Mouse (Mus musculus): ENCODE results near the gene Lrrc75a.

The Lrrc75a gene

DNA sequence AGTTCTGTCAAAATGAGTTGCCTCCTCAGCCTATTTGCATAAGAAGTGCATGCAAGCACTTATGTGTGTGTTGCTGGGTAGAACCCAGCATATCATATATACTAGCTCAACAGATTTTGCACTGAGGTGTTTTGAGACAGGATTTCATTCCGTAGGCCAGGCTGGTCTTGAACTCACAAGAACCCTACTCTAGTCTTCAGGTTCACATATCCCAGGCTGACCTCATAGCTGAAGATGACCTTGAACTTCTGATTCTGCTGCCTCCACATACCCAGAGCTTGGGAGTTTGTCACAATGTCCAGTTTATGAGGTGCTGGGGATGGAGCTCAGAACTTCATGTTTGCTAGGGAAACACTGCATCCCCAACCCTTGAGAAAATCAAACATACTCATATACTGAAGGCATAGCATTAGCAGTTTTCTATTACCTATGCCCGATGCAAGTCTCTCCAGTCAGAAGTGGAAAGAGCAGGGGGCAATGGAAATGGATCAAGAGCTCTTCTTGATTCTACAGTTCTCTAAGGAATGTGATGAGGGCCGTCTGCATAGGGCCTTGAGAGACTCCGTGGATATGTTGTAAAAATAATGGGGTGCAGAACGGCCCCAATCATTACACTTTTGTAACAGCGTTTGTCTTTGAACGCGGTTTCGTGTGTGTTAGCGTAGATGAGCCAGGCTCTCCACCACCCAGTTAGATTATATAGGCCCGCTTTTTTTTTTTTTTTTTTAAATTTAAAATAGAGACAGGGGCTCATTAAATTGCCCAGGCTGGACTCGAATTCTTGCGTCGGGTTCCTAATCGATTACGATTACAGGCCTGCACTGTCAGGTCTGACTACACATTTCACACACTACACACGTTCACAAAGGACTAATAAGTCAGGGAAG, 46.3 kb downstream of the Lrrc75a start:
- DNase-seq (ENCODE audit: low read depth, low spot score), result peak; percentile 38

DNA sequence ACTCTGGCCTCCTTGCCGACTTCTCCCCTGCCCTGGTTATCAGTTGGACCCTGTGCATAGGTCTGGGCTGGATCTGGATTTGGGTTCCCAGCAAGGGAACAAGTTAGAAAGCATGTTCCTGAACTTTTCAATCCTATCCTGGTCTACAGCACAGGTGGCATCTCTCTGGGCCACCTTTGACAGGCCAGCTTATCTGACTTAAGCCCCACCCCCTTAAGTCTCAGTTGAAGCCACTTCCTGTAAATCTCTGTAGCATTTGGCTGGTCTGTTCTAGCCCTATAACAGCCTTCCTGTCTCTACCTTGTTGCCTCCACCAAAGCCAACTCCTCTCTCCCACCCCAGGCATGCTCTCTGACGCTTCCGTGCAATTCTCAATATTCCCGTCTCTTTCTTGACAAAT, 49.8 kb downstream of the Lrrc75a start:
- no peak for DNase-seq (ENCODE audit: low read depth, low spot score)

DNA sequence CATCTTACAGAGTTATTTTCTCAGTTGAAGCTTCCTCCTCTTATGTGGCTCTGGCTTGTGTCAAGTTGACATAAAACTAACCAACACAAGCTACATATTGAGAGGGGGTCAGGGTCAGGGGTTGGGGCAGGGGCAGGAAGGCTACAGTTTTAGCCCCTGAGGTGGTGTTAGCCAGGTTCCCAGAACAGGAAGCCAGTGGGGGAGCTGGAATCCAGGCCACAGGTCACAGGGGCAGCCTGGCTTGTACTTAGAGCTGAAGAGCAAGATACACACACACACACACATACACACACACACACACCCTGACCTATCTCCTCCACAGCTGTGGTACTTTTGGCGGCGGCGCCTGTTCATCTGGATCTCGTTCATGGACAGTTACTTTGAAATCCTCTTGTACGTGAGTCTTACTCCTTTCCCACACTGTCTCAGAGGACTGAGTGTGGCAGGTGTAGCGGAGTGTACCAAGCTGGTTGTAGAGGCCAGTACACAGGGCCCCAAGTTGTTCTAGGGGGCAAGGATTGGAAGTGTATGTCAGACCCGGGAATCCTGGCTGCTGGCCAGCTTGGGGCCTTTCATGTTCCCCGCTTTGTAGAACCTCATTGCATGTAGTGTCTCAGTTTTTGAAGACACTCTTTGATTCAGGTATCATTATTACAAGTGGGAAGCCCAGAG, 56.3 kb downstream of the Lrrc75a start:
- no peak for DNase-seq (ENCODE audit: low read depth, low spot score)

DNA sequence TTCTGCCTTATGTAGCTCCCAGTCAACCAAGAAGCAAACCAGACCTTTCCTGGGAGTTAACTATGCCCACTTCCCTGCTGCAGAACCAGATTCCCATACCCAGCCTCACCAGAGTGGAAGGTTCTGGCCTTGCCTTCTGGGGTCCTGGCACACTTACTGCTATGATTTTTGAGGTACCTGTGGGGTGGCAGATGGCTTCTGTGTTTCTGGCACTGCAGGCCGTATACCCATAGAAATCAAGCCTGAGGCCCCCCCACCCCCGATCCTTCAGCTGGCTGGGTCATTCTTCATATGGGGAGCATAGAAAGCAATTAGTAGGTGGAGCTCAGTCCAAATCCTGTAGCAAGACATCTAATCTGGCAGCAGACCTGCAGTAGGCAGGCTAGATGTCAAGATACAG, 57.3 kb downstream of the Lrrc75a start:
- no peak for DNase-seq (ENCODE audit: low read depth, low spot score)

DNA sequence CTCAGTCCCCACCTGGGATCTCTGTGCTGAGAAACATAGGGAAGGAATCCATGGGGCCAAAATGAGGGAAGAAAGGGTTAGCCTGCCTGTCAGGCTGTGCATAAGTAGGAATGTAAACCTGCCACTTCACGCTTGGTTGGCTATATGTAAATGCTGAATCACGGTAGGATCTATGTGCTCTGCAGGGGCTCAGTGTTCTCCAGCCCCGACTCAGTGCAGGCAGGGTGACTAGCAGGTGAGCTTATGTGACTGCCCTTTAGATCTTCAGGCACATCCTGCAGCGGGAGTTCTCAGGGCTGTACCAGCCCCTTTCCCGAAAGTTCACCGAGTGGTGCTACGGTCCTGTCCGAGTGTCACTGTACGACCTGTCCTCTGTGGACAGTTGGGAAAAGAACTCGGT, 58.9 kb downstream of the Lrrc75a start:
- DNase-seq (ENCODE audit: low read depth, low spot score), result no peak

DNA sequence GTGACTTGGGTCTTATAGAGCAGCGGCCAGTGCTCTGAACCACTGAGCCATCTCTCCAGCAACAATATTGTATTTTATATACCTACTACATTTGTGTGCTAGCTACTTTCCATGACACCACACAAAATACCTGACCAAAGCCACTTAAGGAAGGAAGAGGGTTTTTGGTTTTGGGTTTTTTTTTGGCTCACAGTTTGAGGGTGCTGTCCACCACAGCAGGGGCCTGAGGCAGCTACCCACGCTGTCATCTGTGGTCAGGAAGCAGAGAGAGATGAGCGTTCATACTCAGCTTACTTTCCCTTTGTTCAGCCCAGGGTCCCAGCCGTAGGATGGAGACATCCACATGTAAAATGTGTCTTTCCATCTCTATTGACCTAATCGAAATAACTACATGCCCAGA, 61.3 kb downstream of the Lrrc75a start:
- no peak for DNase-seq (ENCODE audit: low read depth, low spot score)

DNA sequence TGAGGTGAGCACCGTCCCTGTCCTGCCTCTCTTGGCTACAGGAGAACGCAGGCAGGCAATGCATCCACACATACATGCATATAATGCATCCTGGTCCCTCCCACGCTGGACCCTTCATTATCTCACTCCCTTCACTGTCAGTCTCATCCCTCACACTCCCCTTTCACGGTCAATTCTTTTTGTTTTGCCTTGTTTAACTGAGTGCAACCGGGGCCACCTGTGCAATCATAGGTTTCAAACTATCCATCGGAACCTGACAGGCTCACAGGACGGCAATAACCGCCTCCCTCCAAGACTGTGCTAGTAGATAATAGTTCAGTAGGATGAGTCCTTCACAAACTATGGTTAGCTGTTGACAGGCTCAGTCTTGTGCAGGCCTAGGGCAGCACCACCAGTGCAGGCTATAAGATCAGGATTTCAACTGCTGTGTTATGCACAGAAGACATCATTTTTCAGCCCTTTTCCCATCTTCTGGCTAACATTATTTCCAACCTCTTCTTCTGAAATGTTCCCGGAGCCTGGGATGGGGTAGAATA, 63.6 kb downstream of the Lrrc75a start:
- DNase-seq (ENCODE audit: low read depth, low spot score), result no peak

DNA sequence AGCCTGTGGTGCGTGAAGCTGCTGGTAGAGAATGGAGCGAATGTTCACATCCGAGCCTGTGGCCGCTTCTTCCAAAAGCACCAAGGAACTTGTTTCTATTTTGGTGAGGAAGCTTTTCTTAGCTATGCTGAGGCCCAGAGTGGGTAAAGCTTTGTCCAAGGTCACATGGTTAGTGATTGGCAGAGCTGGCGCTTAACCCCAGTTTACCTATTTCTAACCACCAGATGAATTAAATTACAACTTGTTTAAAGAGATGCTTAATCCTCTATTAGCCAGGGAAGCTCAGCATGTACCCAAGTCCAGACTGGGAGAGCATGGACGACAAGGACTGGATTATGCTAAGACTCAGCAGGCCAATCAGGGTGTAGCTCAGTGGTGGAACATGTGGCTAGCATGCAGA, 65.3 kb downstream of the Lrrc75a start:
- no peak for DNase-seq (ENCODE audit: low read depth, low spot score)

DNA sequence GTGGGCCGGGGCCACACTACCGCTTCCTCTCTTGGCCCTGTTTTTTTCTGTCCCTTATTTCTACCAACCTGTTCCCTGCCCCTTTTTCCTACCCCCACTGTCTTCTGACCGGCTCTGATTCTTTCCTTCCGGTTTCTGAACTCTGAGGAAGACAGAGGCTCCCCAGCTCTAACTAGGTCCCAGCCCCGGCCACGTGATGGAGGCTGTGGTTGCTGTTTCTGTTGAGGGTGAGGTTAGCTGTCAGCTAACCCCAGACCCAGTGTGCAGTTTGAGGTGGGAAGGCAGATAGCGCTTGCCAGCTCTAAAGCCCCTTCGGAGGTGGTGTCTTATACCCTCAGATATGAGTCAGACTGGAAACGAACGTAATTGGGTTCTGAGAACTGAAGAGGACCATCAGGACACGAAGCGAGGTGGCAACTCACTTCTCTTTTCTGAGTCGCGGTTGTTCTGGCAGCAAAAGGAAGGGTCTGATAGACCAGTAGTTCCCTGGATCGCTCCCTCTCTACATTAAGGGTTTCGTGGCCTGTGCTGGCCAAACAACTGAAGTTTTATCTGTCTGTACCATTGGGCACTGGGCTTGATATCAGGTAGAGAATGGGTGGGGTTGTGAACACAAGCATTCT, 71.7 kb downstream of the Lrrc75a start:
- DNase-seq (ENCODE audit: low read depth, low spot score), result no peak

DNA sequence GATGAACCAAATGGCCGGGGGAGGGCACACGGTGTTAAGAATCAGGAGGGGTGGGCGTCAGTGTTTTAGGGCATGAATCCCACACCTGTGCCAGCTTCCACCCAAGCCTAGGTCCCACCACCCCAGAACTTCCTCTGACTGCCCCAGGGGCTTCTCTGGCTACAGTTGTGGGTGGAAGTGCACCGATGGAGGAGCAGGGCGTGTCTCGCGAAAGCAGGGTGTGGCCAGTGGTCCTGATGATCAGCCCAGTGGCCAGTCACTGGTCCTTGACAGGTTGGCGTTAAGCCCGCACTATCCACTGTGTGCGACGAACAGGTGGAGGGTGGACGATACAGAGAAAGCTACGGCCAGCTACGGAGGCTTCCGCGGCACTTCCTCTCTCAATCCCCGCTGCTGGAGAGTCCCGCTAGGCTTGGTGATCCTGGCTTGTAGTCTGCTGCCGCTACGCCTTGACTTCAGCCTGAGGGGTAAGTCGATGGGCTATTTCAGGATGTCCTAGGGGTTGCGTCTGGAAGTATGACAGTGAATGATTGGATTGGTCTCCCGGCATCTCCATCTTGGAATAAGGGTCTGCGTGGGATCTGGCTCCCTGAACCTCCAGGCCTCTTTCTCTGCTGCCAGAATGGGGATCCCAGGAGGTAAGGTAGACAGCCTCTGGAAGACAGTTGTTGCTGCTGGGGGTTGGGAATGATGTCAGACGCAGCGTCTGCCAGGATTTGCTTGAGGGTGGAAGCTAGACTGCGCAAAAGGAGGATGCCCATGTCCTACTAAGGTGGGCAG, 72.5 kb downstream of the Lrrc75a start:
- DNase-seq (ENCODE audit: low read depth, low spot score), result peak; percentile 51

DNA sequence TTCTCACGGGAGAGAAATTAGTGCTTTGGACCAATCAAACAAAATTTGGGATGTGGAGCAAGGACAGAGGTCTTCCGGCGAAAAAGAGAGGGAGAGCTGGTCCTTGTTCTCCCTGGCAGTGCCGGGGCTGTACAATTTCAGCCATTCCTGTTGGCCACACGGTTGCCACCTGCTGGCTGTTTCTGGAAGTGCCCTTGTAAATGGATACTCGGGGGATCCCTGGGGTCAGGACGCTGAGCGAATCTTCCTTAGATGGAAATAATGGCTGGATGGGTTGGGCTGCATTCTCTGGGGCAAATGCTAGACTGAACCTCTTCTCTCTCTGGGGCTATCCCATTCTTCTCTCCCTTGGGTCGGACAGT, 73.0 kb downstream of the Lrrc75a start:
- DNase-seq (ENCODE audit: low read depth, low spot score), result peak; percentile 64

DNA sequence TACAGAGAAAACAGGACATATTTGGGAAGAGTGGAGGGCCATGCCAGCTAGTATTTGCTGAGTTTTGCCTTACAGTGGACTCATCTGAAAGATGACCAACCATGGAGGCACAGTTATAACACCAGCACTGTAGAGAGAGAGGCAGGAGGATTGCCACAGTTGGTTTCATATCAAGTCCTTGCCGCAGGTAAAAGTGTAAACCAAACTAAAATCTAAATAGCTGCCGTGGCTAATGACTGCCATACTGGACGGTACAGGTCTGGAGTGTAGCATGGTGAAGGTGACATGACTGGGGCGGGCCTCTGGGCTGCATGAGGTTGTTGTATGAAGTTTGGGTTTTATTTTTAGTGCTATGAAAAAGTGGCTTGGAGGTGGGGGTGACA, 73.6 kb downstream of the Lrrc75a start:
- DNase-seq (ENCODE audit: low read depth, low spot score), result no peak

DNA sequence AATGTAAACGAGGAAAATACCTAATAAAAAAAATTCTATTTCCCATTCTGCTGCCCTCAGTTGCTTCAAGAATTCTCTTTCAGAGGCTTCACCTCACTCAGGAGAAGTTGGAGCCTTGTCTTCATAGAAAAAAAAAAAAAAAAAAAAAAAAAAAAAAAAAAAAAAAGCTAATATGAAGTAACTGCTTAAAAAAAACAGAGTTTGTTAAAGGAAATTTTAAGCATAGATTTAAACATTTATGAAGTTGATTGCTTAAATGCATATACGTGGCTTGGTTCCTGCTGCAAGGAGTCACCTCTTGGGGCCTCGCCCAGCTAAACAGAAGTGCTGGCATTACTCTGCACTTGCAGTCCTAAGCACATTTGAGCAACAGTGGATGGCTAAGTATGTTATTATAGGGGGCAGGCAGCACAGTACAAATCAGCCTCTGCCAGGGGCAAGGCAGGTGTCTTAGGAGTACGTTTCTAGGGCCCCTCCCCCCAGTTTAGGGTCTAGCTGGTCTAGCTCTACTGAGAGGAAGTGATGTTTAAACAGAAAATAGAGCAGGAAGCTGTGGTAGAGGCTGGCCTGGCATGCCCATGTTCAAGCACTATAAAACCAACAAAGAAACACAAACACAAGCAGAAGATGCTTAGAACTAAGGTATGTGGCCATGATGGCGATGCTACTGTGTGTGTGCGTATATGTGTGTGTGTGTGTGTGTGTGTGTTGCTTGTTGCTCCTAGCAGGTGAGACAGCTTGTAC, 74.2 kb downstream of the Lrrc75a start, which contains the start of gene Trpv2:
Trpv2 (plus strand) TSS at position 528 of the 744 bp plus-strand sequence.
- no peak for DNase-seq (ENCODE audit: low read depth, low spot score)

DNA sequence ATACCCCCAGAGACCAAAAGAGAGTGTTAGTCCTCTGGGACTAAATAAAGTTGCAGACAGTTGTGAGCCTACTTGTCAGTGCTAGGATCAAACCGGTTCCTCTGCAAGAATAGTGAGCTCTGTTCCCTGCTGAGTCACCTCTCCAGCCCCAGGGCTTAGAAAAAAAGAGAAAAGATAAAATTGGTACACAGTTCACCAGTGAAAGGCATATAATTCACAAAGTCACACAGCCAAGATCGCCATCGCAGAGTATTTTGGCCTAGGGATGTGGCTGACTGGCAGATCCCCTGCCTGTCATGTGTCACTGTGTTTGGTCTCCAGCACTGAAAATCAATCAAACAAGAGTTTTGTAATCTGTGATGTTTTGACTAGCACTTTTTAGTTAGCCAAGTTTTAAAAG, 80.0 kb downstream of the Lrrc75a start:
- no peak for DNase-seq (ENCODE audit: low read depth, low spot score)

DNA sequence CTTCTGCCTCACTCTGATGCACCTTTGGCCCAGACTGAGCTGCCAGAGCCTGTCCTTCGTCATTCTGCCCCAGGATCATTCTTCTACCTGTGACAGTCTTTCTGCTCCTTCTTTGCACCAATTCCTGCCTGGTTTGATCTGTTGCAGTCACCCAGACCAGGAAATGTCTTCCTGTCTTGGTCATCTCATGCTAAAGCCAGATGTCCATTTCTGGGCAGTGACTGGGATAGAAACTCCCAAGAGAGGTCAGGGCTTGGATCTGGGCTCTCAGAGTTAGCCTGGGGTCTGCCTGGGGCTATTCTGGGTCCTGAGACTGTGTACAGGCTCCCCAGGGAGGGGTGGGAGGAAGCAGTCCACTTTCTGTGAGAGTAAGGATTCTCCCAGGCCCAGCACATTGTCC, 82.1 kb downstream of the Lrrc75a start:
- DNase-seq (ENCODE audit: low read depth, low spot score), result no peak

DNA sequence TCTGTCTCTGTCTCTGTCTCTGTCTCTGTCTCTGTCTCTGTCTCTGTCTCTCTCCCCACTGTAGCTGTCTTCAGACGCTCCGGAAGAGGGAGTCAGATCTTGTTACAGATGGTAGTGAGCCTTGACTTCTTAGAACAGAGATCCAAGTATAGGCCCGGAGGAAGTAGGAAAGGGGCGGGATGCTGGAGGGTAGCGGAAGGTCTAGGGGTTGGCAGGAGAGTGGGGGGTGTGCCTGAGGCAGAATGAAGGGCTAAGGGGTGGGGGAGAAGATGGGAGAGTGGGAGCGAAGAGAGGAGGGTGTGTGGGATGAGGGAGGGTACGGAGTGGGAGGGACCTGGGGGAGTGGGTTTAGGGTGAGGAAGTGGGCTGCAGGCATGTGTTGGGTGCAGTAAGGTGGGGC, 82.6 kb downstream of the Lrrc75a start:
- DNase-seq (ENCODE audit: low read depth, low spot score), result no peak

DNA sequence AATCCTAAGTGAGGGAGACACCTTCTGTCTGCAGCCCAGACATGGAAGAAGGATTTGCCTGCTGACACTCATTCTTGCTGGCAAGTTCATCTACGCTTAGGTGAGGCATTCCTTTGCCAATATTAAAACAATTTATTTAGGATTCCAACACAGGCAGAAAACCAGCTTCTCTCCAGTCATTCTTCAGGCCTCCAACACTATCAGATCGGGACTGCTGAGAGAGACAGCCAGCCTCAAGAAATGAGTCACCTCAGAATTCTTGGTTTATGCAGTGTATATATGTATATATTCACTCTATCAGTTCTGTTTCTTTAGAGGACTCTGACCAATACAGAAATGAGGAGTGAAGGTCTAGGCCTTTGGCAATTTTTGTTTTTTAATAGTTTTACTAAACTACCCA, 84.7 kb downstream of the Lrrc75a start:
- no peak for DNase-seq (ENCODE audit: low read depth, low spot score)

DNA sequence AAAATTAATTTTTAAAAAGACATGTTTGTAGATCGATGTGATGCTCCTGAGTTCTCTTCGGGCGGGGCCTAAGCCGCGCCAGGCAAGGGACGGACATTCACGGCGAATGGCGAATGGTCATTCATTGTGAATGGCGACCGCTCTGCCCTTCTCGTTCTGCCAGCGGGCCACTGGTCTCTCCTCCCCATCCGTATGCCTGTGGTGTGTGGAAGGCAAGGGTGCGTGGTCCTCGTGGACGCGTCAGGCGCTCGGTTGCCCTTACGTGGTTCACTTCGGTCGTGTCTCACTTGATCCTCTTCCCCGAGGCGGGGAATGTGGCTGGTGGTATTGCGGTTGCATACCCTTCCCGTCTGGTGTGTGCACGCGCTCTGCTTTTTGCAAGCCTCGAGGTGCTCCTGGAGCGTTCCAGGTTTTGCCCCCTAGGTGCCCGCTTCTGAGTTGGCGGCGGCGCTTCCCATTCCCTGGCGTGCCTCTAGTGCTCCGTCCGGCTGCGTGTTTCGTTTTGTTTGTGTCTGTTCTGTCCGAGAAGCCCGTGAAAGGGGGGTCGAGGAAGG, 87.8 kb downstream of the Lrrc75a start:
- no peak for DNase-seq (ENCODE audit: low read depth, low spot score)

DNA sequence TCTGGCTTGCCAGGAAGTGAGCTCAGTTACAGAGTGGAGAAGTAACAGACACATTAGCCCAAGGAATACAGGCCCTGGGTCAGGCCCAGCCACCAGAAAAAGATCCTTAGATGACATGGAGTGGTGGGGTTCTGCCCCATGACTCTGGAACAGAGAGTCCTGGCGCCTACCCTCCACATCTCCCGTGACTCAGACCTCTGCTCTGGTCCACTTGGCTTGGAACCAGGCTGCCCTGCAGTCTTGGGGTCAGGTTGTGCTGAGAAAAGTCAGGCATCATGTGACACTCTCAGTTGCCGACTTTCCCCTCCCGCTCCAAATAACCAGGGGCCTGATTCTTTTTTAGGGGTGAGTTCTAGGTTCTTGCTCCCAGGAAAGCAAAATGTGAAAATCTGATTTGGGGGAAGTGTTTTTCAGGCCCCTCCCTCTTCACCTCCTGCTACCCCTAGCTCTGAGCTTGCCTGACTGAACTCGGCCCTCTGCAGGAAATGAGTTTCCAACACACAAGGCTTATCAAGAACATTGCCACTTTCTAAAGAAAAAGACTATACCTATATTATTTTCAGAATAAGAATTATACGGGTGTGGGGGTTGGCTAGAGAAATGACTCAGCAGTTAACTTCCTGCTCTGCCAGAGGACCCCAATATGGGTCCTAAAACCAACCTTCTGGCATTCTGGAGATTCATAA, 89.2 kb downstream of the Lrrc75a start:
- no peak for DNase-seq (ENCODE audit: low read depth, low spot score)

DNA sequence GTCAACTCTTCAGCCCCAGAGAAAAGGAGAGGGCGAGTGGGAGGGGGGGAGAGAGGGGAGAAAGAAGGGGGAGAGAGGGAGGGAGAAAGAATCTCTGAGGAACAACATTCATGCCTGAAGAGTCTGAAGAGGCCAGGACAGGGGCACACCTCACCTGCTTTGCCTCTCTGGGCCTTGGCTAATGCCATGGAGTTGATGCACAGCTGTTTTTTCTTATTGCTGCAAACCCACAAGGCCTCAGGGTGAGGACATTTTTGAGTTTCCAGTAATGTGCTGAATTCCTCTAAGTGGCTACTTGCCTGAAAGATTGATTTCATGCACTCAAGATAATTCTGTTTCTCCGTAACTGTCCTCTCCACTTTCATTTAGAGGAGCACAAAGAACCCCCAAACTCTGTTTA, 90.2 kb downstream of the Lrrc75a start:
- no peak for DNase-seq (ENCODE audit: low read depth, low spot score)
